8 mouse cellular contexts compared by ENCODE assay signal in the genomic region with DNA sequence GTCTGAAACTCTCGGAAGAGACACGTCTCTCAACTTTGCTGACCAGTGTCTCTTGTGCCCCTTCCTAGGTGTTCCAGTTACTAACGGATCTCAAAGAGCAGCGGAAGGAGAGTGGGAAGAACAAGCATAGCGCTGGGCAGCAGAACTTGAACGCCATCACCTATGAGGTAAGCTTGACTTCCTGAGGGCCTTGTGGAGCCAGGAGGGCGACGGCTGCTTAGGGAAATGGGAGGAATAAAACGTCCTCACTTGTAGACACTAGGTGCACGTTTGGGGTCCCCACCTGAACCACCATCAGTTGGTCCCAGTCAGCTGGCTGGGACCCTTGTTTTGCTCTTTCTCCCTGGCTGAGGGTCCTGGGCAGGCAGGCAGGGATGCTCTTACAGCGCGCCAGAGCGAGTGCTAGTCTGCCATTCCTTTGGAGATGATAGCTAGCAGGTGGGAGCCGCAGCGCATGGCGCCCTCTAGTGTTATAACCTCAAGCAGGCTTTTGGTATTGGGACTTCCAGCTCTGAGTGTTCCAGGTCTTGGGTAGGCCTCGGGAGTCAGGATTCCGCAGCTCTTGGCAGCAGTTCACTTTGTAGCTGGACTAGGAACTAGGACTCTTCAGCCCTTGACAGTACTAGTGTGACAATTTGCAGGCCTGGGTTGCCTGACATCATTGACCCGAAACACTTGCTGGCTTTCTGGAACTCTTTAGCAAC. TPM values are rescaled to one million over a fixed set of nuclear protein-coding genes. Genes with fewer than 3 reads are reported as not detected.
A peak's percentile ranks its signal among the peaks of the same experiment; 100 is the strongest.
DNase-seq lines count a peak whose midpoint lies in the region; ATAC-seq and TF ChIP-seq lines count a peak whose summit lies in the region.

No protein-coding gene starts in this region.

- no peaks in the 10 kb centered on the region for H3K9me3 ChIP-seq in forebrain, embryonic 10.5 days
- H3K9me3 ChIP-seq in forebrain, embryonic 13.5 days (replicated peaks): no peaks in the 10 kb centered on the region
- H3K9me3 ChIP-seq in lung, postnatal 0 days (ENCODE audit: low read length): no peaks in the 10 kb centered on the region

- TF ChIP-seq CTCF in Patski (IDR thresholded peaks at IDR 0.05): peak; percentile 88
- peak; percentile 85 for TF ChIP-seq CTCF in lung, postnatal 0 days (IDR thresholded peaks at IDR 0.05)

- in situ Hi-C loops in Patski (cut with MboI; ENCODE audit: low pct_unique_long_range_greater_than_20kb): no loop called here

- POLR2A ChIA-PET in Patski (lab: Charles Lee): no interaction called here

- TF ChIP-seq EP300 in lung, postnatal 0 days (IDR thresholded peaks at IDR 0.05): no peak

- CTCF ChIA-PET in Patski (lab: Charles Lee): interaction anchor here (0.6 to 1.9 kb wide), 22 partner anchors 9 to 133 kb away, joined by 3 to 9 read pairs (median 4); no protein-coding TSS in a partner anchor

- peaks cover 71% of the 10 kb centered on the region for H3K36me3 ChIP-seq in forebrain, embryonic 10.5 days (replicated peaks)
- peaks cover 66% of the 10 kb centered on the region for H3K36me3 ChIP-seq in forebrain, embryonic 13.5 days (ENCODE audit: poor library complexity, severe bottlenecking)
- H3K36me3 ChIP-seq in lung, postnatal 0 days (ENCODE audit: insufficient read depth, low read length): peaks cover 7% of the 10 kb centered on the region; the same call in 1 of the 2 replicates

- H3K9ac ChIP-seq in forebrain, embryonic 13.5 days: no peak overlapping the region
- no peak overlapping the region for H3K9ac ChIP-seq in lung, postnatal 0 days (replicated peaks; ENCODE audit: low read depth)

- H3K4me3 ChIP-seq in forebrain, embryonic 10.5 days: no peak overlapping the region
- no peak overlapping the region for H3K4me3 ChIP-seq in forebrain, embryonic 13.5 days
- H3K4me3 ChIP-seq in lung, postnatal 0 days (ENCODE audit: low read depth, low read length): no peak overlapping the region

- WGBS in forebrain, embryonic 10.5 days: 66% methylated on average over 19 of the region's 19 CpGs
- WGBS in forebrain, embryonic 13.5 days: 59% methylated on average over 19 of the region's 19 CpGs
- WGBS in large intestine, adult 2 months: 66% methylated on average over 19 of the region's 19 CpGs
- 62% methylated on average over 19 of the region's 19 CpGs for WGBS in lung, postnatal 0 days

- H3K4me1 ChIP-seq in forebrain, embryonic 10.5 days: no peaks in the 10 kb centered on the region
- no peaks in the 10 kb centered on the region for H3K4me1 ChIP-seq in forebrain, embryonic 13.5 days
- no peaks in the 10 kb centered on the region for H3K4me1 ChIP-seq in lung, postnatal 0 days (ENCODE audit: insufficient read depth, low read depth, low read length)

- no peak overlapping the region for H3K27ac ChIP-seq in forebrain, embryonic 10.5 days
- H3K27ac ChIP-seq in forebrain, embryonic 13.5 days: no peak overlapping the region
- H3K27ac ChIP-seq in lung, postnatal 0 days (ENCODE audit: low read length): no peak overlapping the region

- DNase-seq in forebrain, embryonic 10.5 days (ENCODE audit: extremely low spot score, low spot score): peak; percentile 58
- DNase-seq in Patski (ENCODE audit: low read depth, low spot score): no peak
- DNase-seq in cerebellum, postnatal 14 days: peak; percentile 68 to 77
- peak; percentile 74 to 80 for DNase-seq in heart, adult 9 months (ENCODE audit: low spot score in 2 of 2)
- DNase-seq in large intestine, adult 2 months (ENCODE audit: low read depth, low spot score): peak; percentile 16
- DNase-seq in lung, postnatal 0 days (ENCODE audit: low spot score): peak; percentile 67
- DNase-seq in spleen, adult 12 weeks (ENCODE audit: low spot score): peak; percentile 46

- ATAC-seq in forebrain, embryonic 13.5 days: no peak
- ATAC-seq in Patski: peak; percentile 57
- ATAC-seq in lung, postnatal 0 days: peak; percentile 40; the same call in 1 of the 2 replicates

- no peak overlapping the region for H3K4me2 ChIP-seq in forebrain, embryonic 13.5 days
- H3K4me2 ChIP-seq in lung, postnatal 0 days (replicated peaks; ENCODE audit: low read depth, low read length): no peak overlapping the region

- no peaks in the 10 kb centered on the region for H3K27me3 ChIP-seq in forebrain, embryonic 10.5 days (ENCODE audit: poor library complexity, severe bottlenecking)
- no peaks in the 10 kb centered on the region for H3K27me3 ChIP-seq in forebrain, embryonic 13.5 days
- H3K27me3 ChIP-seq in Patski: no peaks in the 10 kb centered on the region
- H3K27me3 ChIP-seq in lung, postnatal 0 days (replicated peaks; ENCODE audit: insufficient read depth, low read length): no peaks in the 10 kb centered on the region

RNA-seq across cellular contexts. Expression of gene Crcp, which starts 8.8 kb away (rescaled TPM):
- 61.3 and 64.0 TPM in 2 replicates for polyA plus RNA-seq in forebrain, embryonic 10.5 days (2016; fragmentation: Nextera tagmentation; extraction: Ambion mirVana)
- polyA plus RNA-seq in forebrain, embryonic 13.5 days (2015; fragmentation: Nextera tagmentation; extraction: Ambion mirVana): 67.0 and 77.0 TPM in 2 replicates
- 39.7 TPM for polyA plus RNA-seq in Patski (2021)
- 13.1 and 13.4 TPM in 2 replicates for polyA plus RNA-seq in large intestine, adult 2 months (2012; rRNA removed)
- 31.0 and 31.5 TPM in 2 replicates for polyA plus RNA-seq in lung, postnatal 0 days (2015; fragmentation: Nextera tagmentation; extraction: Ambion mirVana)

RNA-seq across cellular contexts. Expression of gene Asl, which starts 8.9 kb away (rescaled TPM):
- polyA plus RNA-seq in forebrain, embryonic 10.5 days (2016; fragmentation: Nextera tagmentation; extraction: Ambion mirVana): 33.2 and 36.6 TPM in 2 replicates
- 23.3 and 28.6 TPM in 2 replicates for polyA plus RNA-seq in forebrain, embryonic 13.5 days (2015; fragmentation: Nextera tagmentation; extraction: Ambion mirVana)
- polyA plus RNA-seq in Patski (2021): 83.6 TPM
- 34.7 and 39.6 TPM in 2 replicates for polyA plus RNA-seq in large intestine, adult 2 months (2012; rRNA removed)
- 27.3 and 29.7 TPM in 2 replicates for polyA plus RNA-seq in lung, postnatal 0 days (2015; fragmentation: Nextera tagmentation; extraction: Ambion mirVana)

RNA-seq across cellular contexts. Expression of gene Gusb, which starts 35.1 kb away (rescaled TPM):
- polyA plus RNA-seq in forebrain, embryonic 10.5 days (2016; fragmentation: Nextera tagmentation; extraction: Ambion mirVana): 32.2 and 35.6 TPM in 2 replicates
- 15.9 and 16.6 TPM in 2 replicates for polyA plus RNA-seq in forebrain, embryonic 13.5 days (2015; fragmentation: Nextera tagmentation; extraction: Ambion mirVana)
- 63.8 TPM for polyA plus RNA-seq in Patski (2021)
- 25.9 and 32.9 TPM in 2 replicates for polyA plus RNA-seq in large intestine, adult 2 months (2012; rRNA removed)
- polyA plus RNA-seq in lung, postnatal 0 days (2015; fragmentation: Nextera tagmentation; extraction: Ambion mirVana): 49.0 and 50.0 TPM in 2 replicates

RNA-seq across cellular contexts. Expression of gene Tpst1, which starts 35.2 kb away (rescaled TPM):
- polyA plus RNA-seq in forebrain, embryonic 10.5 days (2016; fragmentation: Nextera tagmentation; extraction: Ambion mirVana): 54.9 and 57.0 TPM in 2 replicates
- 47.5 and 50.2 TPM in 2 replicates for polyA plus RNA-seq in forebrain, embryonic 13.5 days (2015; fragmentation: Nextera tagmentation; extraction: Ambion mirVana)
- polyA plus RNA-seq in Patski (2021): 18.3 TPM
- polyA plus RNA-seq in large intestine, adult 2 months (2012; rRNA removed): 6.9 and 7.7 TPM in 2 replicates
- 31.5 and 36.9 TPM in 2 replicates for polyA plus RNA-seq in lung, postnatal 0 days (2015; fragmentation: Nextera tagmentation; extraction: Ambion mirVana)
